Mouse (Mus musculus): ENCODE results near the gene Mup20. TPM values are rescaled to one million over a fixed set of nuclear protein-coding genes. Genes with fewer than 3 reads are reported as not detected.

The Mup20 gene
- polyA plus RNA-seq (2012; ENCODE audit: low replicate concordance): not detected in 2 replicates

GRCm38 (mm10) chr4:62054058-62054457, at the start of gene Mup20:
TSS of gene Mup20 (minus strand) at chr4:62054158.

GRCm38 (mm10) chr4:62087241-62087640, 33.3 kb upstream of the Mup20 start, which contains the start of gene Mup3:
TSS of gene Mup3 (minus strand) at chr4:62087342.

Other genes starting within 250 kb of the Mup20 start
- not detected in 2 replicates for gene Mup5, start 218.9 kb downstream of the Mup20 start, polyA plus RNA-seq (2012; ENCODE audit: low replicate concordance)
- gene Mup3, start 33.2 kb upstream of the Mup20 start, polyA plus RNA-seq (2012; ENCODE audit: low replicate concordance): not detected in 2 replicates
- gene Mup21, start 96.7 kb upstream of the Mup20 start, polyA plus RNA-seq (2012; ENCODE audit: low replicate concordance): not detected in 2 replicates
- not detected in 2 replicates for gene Zfp37, start 176.9 kb upstream of the Mup20 start, polyA plus RNA-seq (2012; ENCODE audit: low replicate concordance)
- 1.5 and 1.8 TPM in 2 replicates for gene Slc31a2, start 208.4 kb upstream of the Mup20 start, polyA plus RNA-seq (2012; ENCODE audit: low replicate concordance)

Measured in hematopoietic multipotent progenitor cell, adult 10-12 weeks (in vitro differentiated cells).